Mouse (Mus musculus): ENCODE results near the gene Rps27l. TPM values are rescaled to one million over a fixed set of nuclear protein-coding genes. Genes with fewer than 3 reads are reported as not detected.

Gene Rps27l
- polyA plus RNA-seq, 3 experiments from 2014 or later, result 143 to 443 (median 185) TPM

DNA sequence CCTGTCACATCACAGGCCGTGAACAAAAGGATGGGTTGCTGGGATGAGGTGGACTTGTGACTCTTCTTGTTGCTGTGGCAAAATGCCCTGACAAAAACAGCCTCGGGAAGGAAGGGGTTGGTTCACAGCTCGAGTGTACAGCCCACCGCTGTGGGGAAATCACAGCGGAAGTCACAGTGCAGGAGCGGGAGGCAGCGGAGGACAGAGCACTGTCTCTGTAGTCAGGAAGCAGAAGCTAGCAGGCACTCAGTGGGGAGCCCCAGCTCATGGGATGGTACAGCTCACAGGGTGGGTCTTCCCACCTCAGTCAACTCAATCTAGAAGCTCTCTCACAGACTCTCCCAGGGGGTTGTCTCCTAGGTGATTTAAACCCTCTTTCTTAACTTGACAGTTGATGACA, 39.5 kb downstream of the Rps27l start:
- no peak for ATAC-seq

DNA sequence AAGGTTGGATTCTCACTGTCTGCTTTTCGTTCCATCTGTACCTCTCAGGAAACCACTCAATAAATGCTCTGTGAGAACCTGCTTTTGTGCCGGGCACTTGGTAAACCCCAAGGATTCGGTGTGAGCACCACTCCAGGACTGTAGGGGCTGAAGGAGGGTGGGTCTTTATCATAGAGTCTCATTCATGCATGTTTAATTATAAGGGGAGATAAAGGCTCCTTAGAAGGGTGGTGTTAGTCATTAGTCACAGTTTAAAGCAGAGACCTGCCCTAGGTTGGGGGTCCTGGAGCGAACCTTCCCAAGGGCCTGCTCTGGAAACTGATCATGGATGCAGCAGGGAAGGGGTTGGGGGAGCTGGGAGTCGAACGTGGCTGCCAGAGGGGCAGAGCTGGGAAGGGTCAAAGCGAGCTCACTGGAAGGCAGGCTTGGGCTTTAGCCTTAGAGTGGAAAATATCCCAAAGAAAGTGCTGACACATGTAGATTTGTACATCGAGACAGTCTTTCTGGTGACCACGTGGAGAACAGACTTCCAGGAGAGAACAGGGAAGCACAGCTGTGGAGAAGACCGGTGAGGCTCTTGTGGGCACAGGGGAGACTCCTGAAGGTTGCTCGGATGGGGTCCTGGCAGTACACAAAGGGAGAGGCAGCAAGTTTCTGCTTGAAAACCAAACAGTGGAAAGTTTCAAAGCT, 42.5 kb downstream of the Rps27l start:
- no peak for ATAC-seq

DNA sequence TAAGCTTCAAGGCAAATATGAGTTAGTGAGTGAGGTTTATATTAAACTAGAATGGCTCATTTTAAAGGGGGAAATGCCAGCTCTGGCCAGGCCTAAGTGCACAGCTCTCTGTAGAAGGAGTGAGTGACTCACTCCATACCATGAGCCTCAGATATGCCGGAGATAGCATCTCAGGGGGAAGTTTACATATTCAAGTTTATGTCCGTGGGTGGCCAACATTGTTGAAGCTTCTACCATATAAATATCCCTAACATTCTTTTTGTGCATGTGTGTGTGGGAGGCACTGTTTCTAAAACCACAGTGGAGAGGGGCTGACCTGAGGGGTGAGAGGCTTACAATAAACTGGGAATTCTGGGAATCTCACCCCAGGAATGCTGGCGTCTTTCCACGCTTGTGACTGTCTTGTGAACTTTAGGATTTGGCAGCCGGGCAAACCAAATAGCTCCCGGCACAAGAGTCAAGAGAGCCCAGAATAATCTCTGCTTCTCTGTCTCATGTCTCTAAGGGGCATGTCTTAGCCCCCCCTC, 43.1 kb downstream of the Rps27l start:
- peak; percentile 35 for ATAC-seq

DNA sequence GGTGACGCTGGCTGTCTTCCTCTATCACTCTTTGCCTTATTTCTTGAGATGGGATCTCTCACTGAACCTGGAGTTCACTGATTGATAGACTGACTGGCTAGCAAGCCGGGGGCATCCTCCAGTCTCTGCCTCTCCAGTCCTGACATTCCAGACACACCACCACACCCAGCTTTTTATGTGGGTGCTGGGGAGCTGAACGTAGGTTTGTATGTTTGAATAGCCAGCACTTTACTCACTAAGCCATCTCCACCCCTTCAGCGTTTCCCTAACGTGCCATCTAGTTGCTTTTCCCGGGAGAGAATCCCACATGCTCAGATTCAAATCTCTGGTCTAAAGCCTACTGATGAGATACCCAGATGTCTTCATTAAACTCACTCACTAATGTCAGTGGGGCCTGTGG, 43.7 kb downstream of the Rps27l start:
- ATAC-seq, result no peak

DNA sequence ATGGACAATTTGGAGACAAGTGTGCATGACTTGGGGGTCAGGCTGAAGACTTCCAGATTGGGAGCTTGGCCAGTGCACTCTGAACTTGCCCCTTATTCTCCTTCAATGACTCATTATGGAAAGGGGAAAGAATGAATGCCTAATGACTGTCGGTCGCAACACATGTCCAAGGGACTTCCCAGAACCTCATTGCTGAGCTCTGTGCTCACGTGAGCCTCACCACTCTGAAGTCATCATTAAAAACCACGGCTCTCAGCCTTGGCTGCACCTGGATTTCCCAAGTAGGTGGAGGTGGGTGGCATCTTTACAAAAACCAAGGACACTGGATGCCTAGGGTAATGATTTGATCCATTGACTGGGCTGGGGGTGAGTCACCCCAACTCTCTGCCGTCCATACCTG, 44.2 kb downstream of the Rps27l start:
- ATAC-seq, result peak; percentile 67

DNA sequence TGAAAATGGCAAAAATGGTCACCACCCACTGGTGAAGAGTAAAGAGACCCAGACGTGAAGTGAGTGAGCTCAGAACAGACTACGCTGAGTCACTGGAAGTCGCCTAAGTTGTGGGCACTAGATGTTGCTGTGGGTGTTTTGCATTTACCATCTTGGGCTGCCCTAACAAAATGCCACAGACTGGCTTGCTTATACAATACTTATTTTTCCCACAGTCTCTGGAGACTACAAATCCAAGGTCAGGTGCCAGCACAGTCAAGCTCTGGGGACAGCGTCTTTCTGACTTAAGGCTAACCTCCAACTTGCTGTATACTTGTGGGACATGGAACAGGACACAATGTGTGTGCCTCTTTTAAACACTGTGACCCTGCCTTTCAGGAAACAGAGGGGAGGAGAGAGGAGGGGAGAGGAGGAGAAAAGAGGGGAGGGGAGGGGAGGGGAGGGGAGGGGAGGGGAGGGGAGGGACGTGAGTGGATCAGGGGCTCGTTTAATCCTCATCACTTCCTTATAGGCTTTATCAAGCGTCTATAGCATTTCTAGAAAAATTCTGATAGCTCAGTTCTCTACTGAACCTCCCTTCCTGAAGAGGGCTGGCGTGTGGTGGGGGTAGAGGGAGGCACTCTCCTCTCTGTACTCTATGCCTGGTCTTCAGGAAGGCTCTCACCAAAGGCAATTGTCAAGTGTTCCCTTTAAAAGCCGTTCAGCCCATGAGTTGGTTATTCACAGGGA, 45.3 kb downstream of the Rps27l start:
- no peak for ATAC-seq

DNA sequence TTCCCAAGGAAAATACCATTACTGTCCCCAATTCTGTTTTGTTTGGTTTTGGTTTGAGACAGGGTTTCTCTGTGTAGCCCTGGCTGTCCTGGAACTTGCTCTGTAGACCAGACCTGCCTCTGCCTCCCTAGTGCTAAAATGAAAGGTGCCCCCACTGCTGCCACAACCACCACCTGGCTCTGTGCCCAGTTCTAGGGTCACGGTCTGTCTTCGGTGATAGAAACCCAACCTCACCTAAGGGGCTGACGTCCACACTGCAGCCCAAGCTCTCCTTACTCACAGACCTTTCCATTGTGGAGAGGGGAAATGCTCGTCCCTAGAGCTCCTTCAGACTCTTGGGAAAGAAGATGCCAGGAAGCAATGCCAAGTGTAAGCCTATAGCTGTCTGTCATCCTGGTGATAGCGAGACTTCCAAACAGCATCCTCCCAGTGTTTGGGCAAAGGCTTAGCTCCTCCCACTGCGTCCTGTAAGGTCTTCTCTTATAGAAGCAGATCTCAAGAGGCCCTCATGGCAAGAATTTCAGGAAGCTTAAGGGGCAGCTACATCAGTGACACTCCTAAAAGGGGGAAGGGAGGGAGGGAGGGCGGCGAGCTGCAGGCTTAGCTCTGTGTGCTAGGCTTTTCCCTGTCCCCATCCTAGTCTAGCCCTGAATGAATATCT, 46.0 kb downstream of the Rps27l start:
- no peak for ATAC-seq

Other genes starting within 250 kb of the Rps27l start
- 10 to 100 TPM in 1 of 3 experiments, 1 to 10 TPM in 2; 2.9 to 10.2 (median 8.9) TPM for gene Car12, start 232.4 kb upstream of the Rps27l start, polyA plus RNA-seq (2017; shearing (Covaris generic))
- 1 to 10 TPM; 1.7 to 3.3 (median 1.9) TPM for gene Aph1b, start 150.6 kb upstream of the Rps27l start, polyA plus RNA-seq (2017; shearing (Covaris generic))
- gene Gm10647, start 149.0 kb upstream of the Rps27l start, polyA plus RNA-seq (2017; shearing (Covaris generic)), result not detected
- gene Aph1c, start 111.4 kb upstream of the Rps27l start, polyA plus RNA-seq (2017; shearing (Covaris generic)), result under 1 TPM; 0.74 to 0.96 (median 0.93) TPM
- 100 to 1,000 TPM; 140 to 229 (median 170) TPM for gene Rab8b, start 26.4 kb upstream of the Rps27l start, polyA plus RNA-seq (2017; shearing (Covaris generic))
- 1 to 10 TPM; 2.3 to 4.4 (median 3.4) TPM for gene Lactb, start 29.4 kb downstream of the Rps27l start, polyA plus RNA-seq (2017; shearing (Covaris generic))
- 10 to 100 TPM; 31.8 to 34.9 (median 32.4) TPM for gene Tpm1, start 103.3 kb downstream of the Rps27l start, polyA plus RNA-seq (2017; shearing (Covaris generic))

Data from inflammation-experienced regulatory T-cells, adult 6 months (primary cell).